Mouse (Mus musculus) hindbrain, postnatal 0 days (tissue): ENCODE results near the gene Cd5. TPM values are rescaled to one million over a fixed set of nuclear protein-coding genes. Genes with fewer than 3 reads are reported as not detected.
A peak's percentile ranks its signal among the peaks of the same experiment; 100 is the strongest.

Experiments used
- ATAC-seq: fragments of 200-750 bp; cut with Nextera tagmentation; 2 replicates; pipeline ENCODE4 v1.8.0; 2017; ENCODE audit warnings: mild to moderate bottlenecking, moderate TSS enrichment, moderate library complexity
- DNase-seq: peaks from one replicate; pipeline ENCODE4 v3.0.0-alpha.2; 2015; ENCODE audit warnings: low spot score
- H3K27ac ChIP-seq: fragments of 300-500 bp; sonication (generic); 2 replicates; pipeline ENCODE4 v1.5.1; 2014; ENCODE audit warnings: mild to moderate bottlenecking
- H3K27me3 ChIP-seq: fragments of 300-500 bp; sonication (generic); 2 replicates; pipeline ENCODE4 v1.6.1; 2014; ENCODE audit warnings: low read length, mixed read lengths; ENCODE audit not compliant: insufficient read depth
- H3K36me3 ChIP-seq: fragments of 300-500 bp; sonication (generic); 2 replicates; pipeline ENCODE4 v1.6.1; 2014; ENCODE audit warnings: low read length, mixed read lengths; ENCODE audit not compliant: insufficient read depth
- H3K4me1 ChIP-seq: fragments of 300-500 bp; sonication (generic); 2 replicates; pipeline ENCODE4 v1.6.1; 2014; ENCODE audit warnings: antibody characterized with exemption, low read length, mixed read lengths; ENCODE audit not compliant: insufficient read depth
- H3K4me2 ChIP-seq: fragments of 300-500 bp; sonication (generic); 2 replicates; pipeline ENCODE4 v1.6.1; 2014; ENCODE audit warnings: low read depth, mild to moderate bottlenecking, low read length, moderate library complexity, mixed read lengths
- H3K4me3 ChIP-seq: fragments of 300-500 bp; sonication (generic); 2 replicates; pipeline ENCODE4 v1.5.1; 2014; ENCODE audit warnings: low read length
- H3K9ac ChIP-seq: fragments of 300-500 bp; sonication (generic); replicated peaks from 2 replicates; pipeline ENCODE4 v1.6.1; 2014; ENCODE audit warnings: mild to moderate bottlenecking, low read length, moderate library complexity, mixed read lengths
- H3K9me3 ChIP-seq: fragments of 300-500 bp; sonication (generic); 2 replicates; pipeline ENCODE4 v1.6.1; 2016; ENCODE audit warnings: low read length, mixed read lengths
- CTCF ChIP-seq: IDR thresholded peaks from 2 replicates; pipeline ENCODE4 v1.5.1; 2016; ENCODE audit warnings: antibody characterized with exemption, control low read depth, low read depth
- WGBS: fragments of 180-500 bp; shearing (Covaris S2); extraction: QIAGEN DNeasy Blood & Tissue Kit; methylation state at CpG from one replicate; pipeline ENCODE4 v1.1.7; 2014; 5-methylcytosine and 5-hydroxymethylcytosine counted together
- polyA plus RNA-seq: library from polyadenylated mRNA; unstranded; fragments of >200 nt; fragmentation: Nextera tagmentation; extraction: Ambion mirVana; gene quantifications from 2 replicates; pipeline ENCODE4 v1.2.1, GENCODE M21; 2015
- total RNA-seq: library from RNA; depleted of rRNA; stranded (reverse); fragments of >200 nt; gene quantifications from 2 replicates; pipeline ENCODE4 v1.2.3, GENCODE M21; 2014

Cd5 gene
- total and polyA plus RNA-seq, 2 experiments from 2014 or later: 0.26 to 0.68 TPM

- Histone ChIP-seq H3K27ac (no peak overlapping the region), H3K4me2 (no peak overlapping the region), H3K4me3 (no peak overlapping the region), H3K27me3 (no peaks in the 10 kb centered on the region), H3K9ac (no peak overlapping the region), H3K4me1 (no peaks in the 10 kb centered on the region), H3K36me3 (no peaks in the 10 kb centered on the region), H3K9me3 (no peaks in the 10 kb centered on the region)
- DNase-seq: no peak
- TF ChIP-seq CTCF: no peak
- ATAC-seq: no peak
- 95% methylated on average over 7 of the region's 7 CpGs for WGBS
These were observed 6.1 kb downstream of the Cd5 start for GRCm38 (mm10) chr19:10732741-10733140.

- Histone ChIP-seq H3K36me3 (no peaks in the 10 kb centered on the region), H3K27me3 (no peaks in the 10 kb centered on the region), H3K4me2 (no peak overlapping the region), H3K9me3 (no peaks in the 10 kb centered on the region), H3K27ac (no peak overlapping the region), H3K9ac (no peak overlapping the region), H3K4me1 (no peaks in the 10 kb centered on the region), H3K4me3 (no peak overlapping the region)
- no peak for DNase-seq
- no peak for ATAC-seq
- 93% methylated on average over 7 of the region's 7 CpGs for whole genome bisulfite sequencing
- TF ChIP-seq CTCF: no peak
These were observed 6.8 kb downstream of the Cd5 start for GRCm38 (mm10) chr19:10731975-10732374.

- 66% methylated on average over 5 of the region's 5 CpGs for WGBS
These were observed 8.3 kb downstream of the Cd5 start for GRCm38 (mm10) chr19:10730469-10730868.

GRCm38 (mm10) chr19:10729889-10730288 is 8.9 kb downstream of the Cd5 start:
- 91% methylated on average over 10 of the region's 10 CpGs for WGBS

More at GRCm38 (mm10) chr19:10730469-10730868, 8.3 kb downstream of the Cd5 start:
- H3K27ac ChIP-seq: no peak overlapping the region
- ATAC-seq: no peak
- no peak overlapping the region for H3K4me3 ChIP-seq
- H3K4me1 ChIP-seq: no peaks in the 10 kb centered on the region
- H3K36me3 ChIP-seq: no peaks in the 10 kb centered on the region
- no peak overlapping the region for H3K9ac ChIP-seq
- no peak overlapping the region for H3K4me2 ChIP-seq
- TF ChIP-seq CTCF: no peak
- no peak for DNase-seq
- H3K27me3 ChIP-seq: no peaks in the 10 kb centered on the region
- no peaks in the 10 kb centered on the region for H3K9me3 ChIP-seq

GRCm38 (mm10) chr19:10724629-10725363 is 14.0 kb downstream of the Cd5 start:
- ATAC-seq (no peak), DNase-seq (no peak)
- Histone ChIP-seq H3K4me2 (no peak overlapping the region), H3K27ac (no peak overlapping the region), H3K36me3 (no peaks in the 10 kb centered on the region), H3K27me3 (no peaks in the 10 kb centered on the region), H3K4me3 (no peak overlapping the region), H3K9ac (no peak overlapping the region), H3K4me1 (peaks cover 15% of the 10 kb centered on the region), H3K9me3 (no peaks in the 10 kb centered on the region)
- 74% methylated on average over 13 of the region's 13 CpGs for WGBS
- no peak for TF ChIP-seq CTCF

More at GRCm38 (mm10) chr19:10729889-10730288, 8.9 kb downstream of the Cd5 start:
- ATAC-seq (no peak), DNase-seq (no peak)
- Histone ChIP-seq H3K9ac (no peak overlapping the region), H3K9me3 (no peaks in the 10 kb centered on the region), H3K4me1 (no peaks in the 10 kb centered on the region), H3K36me3 (no peaks in the 10 kb centered on the region), H3K4me2 (no peak overlapping the region), H3K27ac (no peak overlapping the region), H3K4me3 (no peak overlapping the region), H3K27me3 (no peaks in the 10 kb centered on the region)
- no peak for TF ChIP-seq CTCF

GRCm38 (mm10) chr19:10723649-10724048 is 15.2 kb downstream of the Cd5 start:
- no peak overlapping the region for H3K9ac ChIP-seq
- WGBS: 50% methylated on average over 5 of the region's 5 CpGs
- DNase-seq (peak; percentile 66), ATAC-seq (peak; percentile 55)
- H3K4me1 ChIP-seq: peaks cover 17% of the 10 kb centered on the region
- H3K27ac ChIP-seq: peak overlapping the region; percentile 56; the same call in 1 of the 2 replicates
- H3K36me3 ChIP-seq: no peaks in the 10 kb centered on the region
- no peaks in the 10 kb centered on the region for H3K9me3 ChIP-seq
- H3K4me2 ChIP-seq: no peak overlapping the region
- no peak overlapping the region for H3K4me3 ChIP-seq
- H3K27me3 ChIP-seq: no peaks in the 10 kb centered on the region
- no peak for TF ChIP-seq CTCF

GRCm38 (mm10) chr19:10723084-10723483 is 15.7 kb downstream of the Cd5 start:
- Histone ChIP-seq H3K36me3 (no peaks in the 10 kb centered on the region), H3K27me3 (no peaks in the 10 kb centered on the region), H3K9ac (no peak overlapping the region), H3K4me2 (peak overlapping the region; percentile 23; the same call in 1 of the 2 replicates), H3K9me3 (no peaks in the 10 kb centered on the region), H3K27ac (peak overlapping the region; percentile 56), H3K4me1 (peaks cover 17% of the 10 kb centered on the region), H3K4me3 (no peak overlapping the region)
- 12% methylated on average over 13 of the region's 13 CpGs for WGBS
- DNase-seq (peak; percentile 32), ATAC-seq (peak; percentile 22; the same call in 1 of the 2 replicates)
- TF ChIP-seq CTCF: no peak
